Mouse (Mus musculus) heart, adult 2 months (tissue): ENCODE measurements around the gene Abcd3.

ENCODE experiments used
- CTCF ChIP-seq: fragments of 200-600 bp; IDR thresholded peaks from 2 replicates; pipeline ENCODE4 v1.8.1; 2022; ENCODE audit warnings: antibody characterized with exemption, mild to moderate bottlenecking, moderate library complexity
- POLR2A ChIP-seq: fragments of 200-500 bp; IDR thresholded peaks from 2 replicates; pipeline ENCODE4 v1.6.1; 2011; ENCODE audit warnings: mild to moderate bottlenecking, low read depth, low read length, control low read depth; ENCODE audit not compliant: insufficient read depth

- no peak for TF ChIP-seq POLR2A
- no peak for TF ChIP-seq CTCF
These were observed 96.4 kb downstream of the Abcd3 start for GRCm38 (mm10) chr3:121718679-121719078.
